Mouse (Mus musculus) kidney, postnatal 25 days (tissue): ENCODE results near the gene Naif1.
A peak's percentile ranks its signal among the peaks of the same experiment; 100 is the strongest.

Experiments used
- DNase-seq, 2 experiments: peaks; one replicate each; pipeline ENCODE4 v3.0.0; 2021; ENCODE audit warnings: mixed read lengths in 2 of 2

The Naif1 gene

GRCm38 (mm10) chr2:32503588-32503987 is 53.3 kb downstream of the Naif1 start:
- no peak for DNase-seq

- peak in 1 of 2 experiments; percentile 24 for DNase-seq
These were observed 55.3 kb downstream of the Naif1 start for GRCm38 (mm10) chr2:32505536-32505935.
